Mouse (Mus musculus): ENCODE data around the gene Ankrd27. TPM values are rescaled to one million over a fixed set of nuclear protein-coding genes. Genes with fewer than 3 reads are reported as not detected.

The Ankrd27 gene
- total RNA-seq, 1 experiment from 2014 or later: 42.0 TPM

DNA sequence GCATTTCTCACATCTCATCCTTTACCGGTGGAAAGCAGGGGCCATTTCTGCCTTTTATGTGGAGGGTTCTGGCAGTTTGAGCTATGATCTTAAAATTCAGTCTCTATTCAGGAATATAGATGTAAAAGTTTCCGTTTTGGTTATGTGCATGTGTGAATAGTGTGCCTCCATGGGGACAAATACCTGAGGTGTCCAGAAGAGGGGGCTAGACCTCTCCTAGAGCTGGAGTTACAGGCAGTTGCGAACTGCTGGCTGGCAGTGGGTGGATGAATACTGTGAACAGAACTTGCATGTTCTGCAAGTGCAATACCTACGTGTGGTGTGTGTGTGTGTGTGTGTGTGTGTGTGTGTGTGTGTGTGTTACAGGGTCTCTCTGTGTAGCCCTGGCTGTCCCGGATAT, 3.3 kb upstream of the Ankrd27 start:
- ATAC-seq (replicated peaks; ENCODE audit: low read depth, poor library complexity, severe bottlenecking): no peak

- ATAC-seq (replicated peaks; ENCODE audit: low read depth, poor library complexity, severe bottlenecking): no peak
Measured at GRCm38 (mm10) chr7:35583476-35584025, 2.5 kb upstream of the Ankrd27 start.

GRCm38 (mm10) chr7:35584068-35584785, 1.8 kb upstream of the Ankrd27 start:
- ATAC-seq (replicated peaks; ENCODE audit: low read depth, poor library complexity, severe bottlenecking): no peak

DNA sequence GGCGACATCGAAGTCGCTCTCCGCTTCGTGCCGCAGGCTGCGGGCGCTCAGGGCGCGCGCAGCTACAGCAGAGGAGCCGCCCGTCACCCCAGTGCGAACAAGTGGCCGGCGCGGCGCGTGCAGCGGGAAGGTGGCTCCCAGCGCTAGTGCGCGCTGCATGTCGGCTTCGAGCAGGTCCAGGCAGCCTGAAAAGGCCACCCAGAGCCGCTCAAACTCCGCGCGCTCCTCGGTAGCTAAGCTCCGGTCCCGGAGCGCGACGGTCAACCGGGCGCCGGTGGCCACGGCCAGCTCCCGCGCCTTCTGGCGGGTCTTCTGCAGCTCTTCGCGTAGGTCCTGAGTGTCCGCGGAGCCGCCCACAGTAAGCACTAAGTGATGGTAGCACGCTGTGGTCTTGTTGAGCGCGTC, 1.3 kb upstream of the Ankrd27 start:
- no peak for ATAC-seq (replicated peaks; ENCODE audit: low read depth, poor library complexity, severe bottlenecking)

- peak; percentile 23 for ATAC-seq (replicated peaks; ENCODE audit: low read depth, poor library complexity, severe bottlenecking)
Measured at GRCm38 (mm10) chr7:35585191-35586054, 621 bp upstream of the Ankrd27 start, which contains the start of gene Rgs9bp. Gene Rgs9bp, minus strand, starts transcription at chr7:35585582.

GRCm38 (mm10) chr7:35586906-35587445, 932 bp downstream of the Ankrd27 start:
- no peak for ATAC-seq (replicated peaks; ENCODE audit: low read depth, poor library complexity, severe bottlenecking)

DNA sequence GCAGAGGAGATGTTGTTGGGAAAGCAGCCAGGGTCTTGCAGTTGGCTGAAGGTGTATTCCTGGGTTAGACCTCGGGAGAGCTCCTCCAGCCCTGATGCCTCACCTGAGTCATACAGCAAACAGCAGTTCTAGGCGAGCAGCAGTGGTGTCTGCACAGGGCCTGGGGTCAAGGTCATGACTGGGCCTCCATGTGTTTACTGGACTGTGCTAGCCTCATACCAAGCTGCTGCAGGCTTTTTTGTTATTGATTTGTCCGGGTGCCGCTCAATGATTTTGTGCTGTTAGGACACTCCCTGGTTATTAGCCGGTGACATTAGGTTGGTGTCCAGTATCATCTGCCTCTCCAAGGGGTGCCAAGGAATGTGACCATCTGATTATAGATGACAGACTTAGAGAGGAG, 1.7 kb downstream of the Ankrd27 start:
- no peak for ATAC-seq (replicated peaks; ENCODE audit: low read depth, poor library complexity, severe bottlenecking)

DNA sequence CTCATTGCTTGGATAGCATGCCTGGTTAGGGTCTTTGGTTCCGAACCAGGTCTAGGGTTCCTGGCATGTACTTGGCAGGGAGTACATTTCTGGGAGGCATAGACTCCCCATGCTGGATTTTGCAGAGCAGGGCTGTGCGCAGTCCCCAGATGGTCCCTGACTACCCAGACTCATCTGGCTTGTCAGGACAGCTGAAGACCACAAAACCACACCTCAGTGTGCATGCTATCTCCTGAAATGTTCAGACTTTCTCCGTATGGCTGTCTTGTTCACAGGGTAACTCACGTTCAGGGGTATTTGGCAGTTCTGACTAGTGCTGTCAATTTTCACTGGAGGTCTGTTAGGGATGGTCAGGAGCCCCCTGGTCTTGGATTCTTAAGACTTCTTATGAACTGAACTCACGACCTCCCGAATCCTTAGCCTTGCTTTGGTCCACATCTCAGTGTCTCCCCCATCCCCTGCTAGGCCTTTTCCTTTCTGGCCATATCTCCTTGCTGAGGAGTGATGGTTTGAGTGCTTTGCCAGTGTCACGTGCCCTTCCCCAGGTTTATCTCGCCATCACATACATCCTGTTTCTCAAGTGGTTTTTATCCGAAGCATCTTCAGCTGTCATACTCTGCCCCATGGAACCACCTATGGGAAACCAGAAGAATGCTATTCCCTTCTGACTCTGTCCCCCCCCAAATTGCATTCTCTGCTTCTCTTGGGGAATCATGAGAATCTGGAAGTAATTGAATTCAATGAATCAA, 2.8 kb downstream of the Ankrd27 start:
- peak; percentile 28 for ATAC-seq (replicated peaks; ENCODE audit: low read depth, poor library complexity, severe bottlenecking)

DNA sequence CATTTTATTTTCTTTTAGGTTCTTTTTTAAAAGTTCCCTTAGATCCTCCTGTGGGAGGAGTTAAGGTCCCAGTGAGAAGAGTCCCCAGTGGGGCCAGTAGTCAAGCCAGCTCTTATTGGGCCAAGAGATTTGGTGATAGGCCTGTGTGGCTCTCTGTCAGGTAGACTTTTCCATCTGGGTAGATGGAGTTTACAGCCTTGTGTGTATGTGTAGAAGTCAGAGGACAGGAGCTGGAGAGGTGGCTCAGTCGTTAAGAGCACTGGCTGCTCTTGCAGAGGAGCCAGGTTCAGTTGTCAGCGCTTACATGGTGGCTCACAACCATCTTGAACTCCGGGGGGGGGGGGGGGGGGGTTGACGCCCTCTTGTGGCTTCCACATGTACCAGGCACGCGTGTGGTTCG, 3.4 kb downstream of the Ankrd27 start:
- ATAC-seq (replicated peaks; ENCODE audit: low read depth, poor library complexity, severe bottlenecking): no peak

DNA sequence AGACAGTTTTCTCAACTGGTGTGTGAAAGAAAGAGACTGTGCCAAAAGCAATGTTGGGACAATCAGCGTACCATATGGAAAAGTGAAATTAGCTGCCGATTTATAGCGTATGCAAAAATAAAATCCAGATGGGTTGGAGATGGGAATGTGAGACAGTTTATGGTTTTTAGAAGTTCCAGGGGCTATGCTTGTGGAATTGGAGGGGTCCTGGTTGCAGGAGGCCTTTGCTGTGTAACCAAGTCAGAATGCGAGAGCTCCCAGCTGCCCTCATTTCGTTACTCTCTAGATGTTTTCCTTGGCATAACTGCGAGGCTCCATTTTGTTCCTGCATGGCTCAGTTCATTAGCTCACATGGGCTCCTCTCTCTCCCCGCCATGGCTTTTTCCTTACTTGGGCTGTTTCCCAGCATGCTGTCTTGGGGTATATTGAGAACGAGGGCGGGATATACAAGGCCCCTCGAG, 4.7 kb downstream of the Ankrd27 start:
- no peak for ATAC-seq (replicated peaks; ENCODE audit: low read depth, poor library complexity, severe bottlenecking)

DNA sequence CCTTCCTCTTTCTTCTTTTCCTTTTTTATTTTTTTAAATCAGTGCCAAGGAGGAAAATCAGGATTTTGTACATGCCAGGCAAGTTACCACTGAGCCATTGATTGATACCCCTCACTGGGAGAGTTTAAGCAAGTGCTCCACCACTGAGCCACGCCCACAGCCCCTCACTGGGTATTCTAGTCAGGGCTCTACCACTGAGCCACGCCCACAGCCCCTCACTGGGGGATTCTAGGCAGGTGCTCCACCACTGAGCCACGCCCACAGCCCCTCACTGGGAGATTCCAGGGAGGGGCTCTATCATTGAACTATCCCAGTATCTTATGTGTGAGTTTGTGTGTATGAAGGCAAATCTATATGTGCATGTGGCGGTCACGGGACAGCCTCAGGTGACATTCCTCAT, 8.3 kb downstream of the Ankrd27 start:
- no peak for ATAC-seq (replicated peaks; ENCODE audit: low read depth, poor library complexity, severe bottlenecking)

DNA sequence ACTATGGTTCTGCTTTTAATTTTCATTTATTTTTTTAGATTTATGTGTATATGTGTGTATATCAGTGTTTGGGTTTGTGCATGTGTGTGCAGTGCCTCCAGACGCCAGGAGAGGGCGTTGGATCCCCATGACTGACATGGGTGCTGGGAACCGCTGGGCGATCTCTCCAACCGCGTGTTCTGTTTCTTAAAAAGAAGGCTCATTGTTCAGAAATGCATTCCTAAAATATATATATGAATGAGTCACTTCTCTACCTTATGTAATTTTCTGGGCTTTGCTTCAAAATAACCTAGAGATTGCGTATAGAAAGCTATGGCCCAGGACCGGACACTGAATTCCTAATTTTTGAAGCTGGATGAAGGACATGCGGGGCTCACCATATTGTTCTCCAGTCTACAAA, 13.4 kb downstream of the Ankrd27 start:
- no peak for ATAC-seq (replicated peaks; ENCODE audit: low read depth, poor library complexity, severe bottlenecking)

DNA sequence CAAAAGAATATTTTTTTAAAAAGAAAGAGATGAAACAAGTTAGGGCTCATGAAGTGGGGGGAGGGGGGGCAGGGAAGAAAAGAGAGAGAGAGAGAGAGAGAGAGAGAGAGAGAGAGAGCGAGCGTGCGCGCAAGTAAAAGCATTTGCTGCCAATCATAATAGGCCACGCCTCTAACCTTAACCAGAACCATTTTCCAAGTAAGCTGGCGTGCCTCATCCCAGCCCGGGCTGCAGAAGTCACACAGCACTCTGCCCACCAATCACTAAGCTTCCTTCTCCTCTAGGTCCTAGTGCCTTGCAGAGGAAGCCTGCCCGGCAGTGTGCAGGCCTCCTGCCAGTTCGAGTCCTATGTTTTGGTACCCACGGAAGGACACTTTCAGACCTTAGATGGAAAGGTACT, 14.0 kb downstream of the Ankrd27 start:
- ATAC-seq (replicated peaks; ENCODE audit: low read depth, poor library complexity, severe bottlenecking): no peak

GRCm38 (mm10) chr7:35601106-35601505, 15.1 kb downstream of the Ankrd27 start:
- peak; percentile 18; the same call in 1 of the 2 replicates for ATAC-seq (replicated peaks; ENCODE audit: low read depth, poor library complexity, severe bottlenecking)

- ATAC-seq (replicated peaks; ENCODE audit: low read depth, poor library complexity, severe bottlenecking): no peak
Measured at GRCm38 (mm10) chr7:35602766-35603165, 16.7 kb downstream of the Ankrd27 start.

DNA sequence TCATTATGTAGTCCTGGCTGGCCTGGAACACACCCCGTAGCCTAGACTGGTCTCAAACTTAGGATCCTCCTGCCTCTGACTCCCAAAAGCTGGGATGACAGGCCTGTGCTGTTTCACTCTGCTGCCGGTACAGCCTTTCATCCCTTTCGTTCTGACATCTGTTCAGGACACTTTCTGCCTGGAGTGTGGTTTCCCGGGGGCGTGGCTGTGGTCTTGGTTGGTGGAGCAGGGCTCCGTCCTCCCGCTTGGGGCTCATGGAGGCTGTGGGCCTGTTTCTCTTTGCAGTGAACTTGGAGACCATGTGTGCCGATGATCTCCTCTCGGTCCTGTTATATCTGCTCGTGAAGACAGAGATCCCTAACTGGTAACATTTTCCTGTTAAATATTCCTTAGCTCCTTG, 20.8 kb downstream of the Ankrd27 start:
- ATAC-seq (replicated peaks; ENCODE audit: low read depth, poor library complexity, severe bottlenecking): peak; percentile 91

GRCm38 (mm10) chr7:35609245-35609644, 23.2 kb downstream of the Ankrd27 start:
- peak; percentile 79 for ATAC-seq (replicated peaks; ENCODE audit: low read depth, poor library complexity, severe bottlenecking)

- no peak for ATAC-seq (replicated peaks; ENCODE audit: low read depth, poor library complexity, severe bottlenecking)
Measured at GRCm38 (mm10) chr7:35617513-35617912, 31.5 kb downstream of the Ankrd27 start.

- ATAC-seq (replicated peaks; ENCODE audit: low read depth, poor library complexity, severe bottlenecking): no peak
Measured at GRCm38 (mm10) chr7:35622626-35623025, 36.6 kb downstream of the Ankrd27 start.

DNA sequence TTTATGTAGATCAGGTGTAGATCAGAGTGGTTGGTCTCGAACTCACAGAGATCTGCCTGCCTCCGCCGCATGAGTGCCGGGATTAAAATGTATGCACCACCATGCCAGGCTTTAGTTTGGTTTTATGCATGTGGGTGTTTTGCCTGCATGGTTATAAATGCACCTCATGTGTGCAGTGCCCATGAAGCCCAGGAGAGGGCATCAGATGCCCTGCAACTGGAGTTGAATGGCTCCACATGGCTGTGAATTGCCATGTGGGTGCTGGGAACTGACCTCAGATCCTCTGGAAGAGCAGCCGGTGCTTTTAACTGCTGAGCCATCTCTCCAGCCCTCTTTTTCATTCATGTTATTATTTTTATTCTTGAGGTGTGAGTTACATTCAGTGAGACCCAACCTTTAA, 40.0 kb downstream of the Ankrd27 start:
- ATAC-seq (replicated peaks; ENCODE audit: low read depth, poor library complexity, severe bottlenecking): no peak

Data from common myeloid progenitor, adult 5-6 weeks (primary cell).